Mouse (Mus musculus): Measurements from ENCODE around the gene Slc12a7. TPM values are rescaled to one million over a fixed set of nuclear protein-coding genes. Genes with fewer than 3 reads are reported as not detected.
A peak's percentile ranks its signal among the peaks of the same experiment; 100 is the strongest.
"Not testable (repeated sequence)": the region's sequence is repeated elsewhere in the genome, so short reads cannot be mapped to it uniquely, and the experiment has no call there.

Gene Slc12a7
- polyA plus RNA-seq, 1 experiment from 2014 or later, result 26.1 TPM

- no peaks in the 10 kb centered on the region for H3K27me3 ChIP-seq
- H3K9ac ChIP-seq, result no peak overlapping the region
- H3K27ac ChIP-seq, result no peak overlapping the region
- no peaks in the 10 kb centered on the region for H3K9me3 ChIP-seq (replicated peaks)
- 76% methylated on average over 9 of the region's 9 CpGs for WGBS
- no peak overlapping the region for H3K4me3 ChIP-seq (replicated peaks)
- H3K36me3 ChIP-seq, result no peaks in the 10 kb centered on the region
- ATAC-seq (replicated peaks; ENCODE audit: low FRiP score), result no peak
- no peaks in the 10 kb centered on the region for H3K4me1 ChIP-seq
- no peak overlapping the region for H3K4me2 ChIP-seq
Observed at GRCm38 (mm10) chr13:73701161-73701883, 31.6 kb upstream of the Slc12a7 start.

- Histone ChIP-seq H3K27me3 (no peaks in the 10 kb centered on the region), H3K27ac (no peak overlapping the region), H3K36me3 (no peaks in the 10 kb centered on the region), H3K4me3 (replicated peaks) (no peak overlapping the region), H3K4me2 (no peak overlapping the region), H3K9me3 (replicated peaks) (no peaks in the 10 kb centered on the region), H3K4me1 (no peaks in the 10 kb centered on the region), H3K9ac (no peak overlapping the region)
- 85% methylated on average over 4 of the region's 4 CpGs for WGBS
- no peak for ATAC-seq (replicated peaks; ENCODE audit: low FRiP score)
Observed at GRCm38 (mm10) chr13:73702776-73703175, 30.1 kb upstream of the Slc12a7 start.

DNA sequence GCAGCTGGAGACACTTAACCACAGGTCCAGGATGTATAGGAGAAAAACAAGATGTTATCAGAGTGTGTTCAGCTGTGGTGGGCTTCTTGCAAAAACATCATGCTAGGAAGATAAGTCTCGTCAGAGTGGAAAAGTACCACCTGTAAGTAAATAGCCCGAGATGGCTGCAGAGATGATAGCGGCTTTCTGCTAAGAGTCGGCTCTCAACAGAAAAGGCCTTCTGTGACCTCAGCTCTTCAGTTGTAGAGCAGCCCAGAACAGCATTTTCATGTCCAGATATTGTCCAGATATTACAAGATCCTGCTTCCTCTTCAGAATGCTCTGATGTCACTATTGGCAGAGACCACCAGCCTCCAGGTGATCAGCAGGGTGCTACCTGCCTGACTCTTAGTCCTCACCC lies 29.4 kb upstream of the Slc12a7 start:
- not testable (repeated sequence) for H3K27ac ChIP-seq; H3K4me3 ChIP-seq (replicated peaks); H3K4me2 ChIP-seq; H3K36me3 ChIP-seq; H3K4me1 ChIP-seq; H3K9me3 ChIP-seq (replicated peaks); H3K9ac ChIP-seq; ATAC-seq (replicated peaks; ENCODE audit: low FRiP score); H3K27me3 ChIP-seq
- WGBS, result 66% methylated on average over 4 of the region's 4 CpGs

GRCm38 (mm10) chr13:73704694-73705325 lies 28.1 kb upstream of the Slc12a7 start, which contains the start of gene Slc6a19:
Gene Slc6a19 (minus strand): TSS chr13:73704865.
- no peak for ATAC-seq (replicated peaks; ENCODE audit: low FRiP score)
- no peak within 1 kb of the TSS for H3K4me3 ChIP-seq (replicated peaks)
- H3K36me3 ChIP-seq, result no peaks in the 10 kb centered on the region
- 92% methylated on average over 7 of the region's 7 CpGs for WGBS
- no peaks in the 10 kb centered on the region for H3K9me3 ChIP-seq (replicated peaks)
- no peak within 1 kb of the TSS for H3K27ac ChIP-seq
- no peaks in the 10 kb centered on the region for H3K27me3 ChIP-seq
- H3K9ac ChIP-seq, result no peak within 1 kb of the TSS
- H3K4me1 ChIP-seq, result peaks cover 4% of the 10 kb centered on the region; the same call in 1 of the 2 replicates
- no peak within 1 kb of the TSS for H3K4me2 ChIP-seq

DNA sequence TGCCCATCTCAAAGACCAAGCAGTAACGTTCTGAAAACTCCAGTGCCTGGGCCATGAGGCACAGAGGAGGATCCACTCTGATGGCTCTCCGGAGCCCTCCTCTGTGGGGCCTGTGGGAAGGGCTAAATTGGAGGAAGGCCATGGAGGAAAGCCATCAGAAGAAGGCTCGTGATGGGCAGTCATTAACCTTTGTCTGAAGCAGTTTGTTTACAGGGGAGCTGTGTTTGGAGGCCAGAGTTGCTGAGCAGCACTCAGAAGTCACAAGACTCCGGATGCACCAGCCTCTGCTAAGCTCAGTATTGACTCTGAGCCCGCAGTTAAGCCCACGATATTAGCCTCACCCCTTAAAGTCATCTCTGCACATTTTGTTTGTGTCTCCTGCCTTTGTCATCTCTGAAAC lies 23.4 kb upstream of the Slc12a7 start:
- Histone ChIP-seq H3K9me3 (replicated peaks) (no peaks in the 10 kb centered on the region), H3K4me3 (replicated peaks) (no peak overlapping the region)
- ATAC-seq (replicated peaks; ENCODE audit: low FRiP score), result no peak

DNA sequence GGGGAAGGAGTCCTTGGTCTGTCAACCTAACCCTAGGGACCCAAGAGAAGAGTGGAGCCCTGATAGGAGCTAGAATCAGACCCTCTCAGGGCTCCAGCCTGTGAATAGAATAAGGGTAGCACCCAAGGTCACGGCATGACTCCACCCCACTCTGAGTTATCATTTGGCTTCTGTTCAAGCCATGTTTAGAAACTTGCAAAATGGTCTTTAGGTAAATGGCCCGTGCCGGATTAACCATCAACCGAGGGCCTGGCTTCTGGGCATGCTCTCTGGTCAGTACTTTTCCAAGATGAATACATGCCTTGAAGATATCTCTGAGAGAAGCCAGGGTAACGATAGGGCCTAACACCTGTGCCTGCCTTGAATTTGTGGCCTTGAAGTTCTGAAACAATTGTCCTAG lies 21.7 kb upstream of the Slc12a7 start:
- peaks cover 11% of the 10 kb centered on the region; the same call in 1 of the 2 replicates for H3K4me1 ChIP-seq
- H3K9me3 ChIP-seq (replicated peaks), result no peaks in the 10 kb centered on the region
- no peaks in the 10 kb centered on the region for H3K36me3 ChIP-seq
- H3K4me3 ChIP-seq (replicated peaks), result no peak overlapping the region
- H3K27me3 ChIP-seq, result no peaks in the 10 kb centered on the region
- no peak overlapping the region for H3K27ac ChIP-seq
- ATAC-seq (replicated peaks; ENCODE audit: low FRiP score), result no peak
- WGBS, result 75% methylated on average over 5 of the region's 5 CpGs
- H3K9ac ChIP-seq, result no peak overlapping the region
- H3K4me2 ChIP-seq, result no peak overlapping the region

More for the DNA sequence above, 23.4 kb upstream of the Slc12a7 start:
- H3K27me3 ChIP-seq, result no peaks in the 10 kb centered on the region
- no peak overlapping the region for H3K4me2 ChIP-seq
- H3K36me3 ChIP-seq, result no peaks in the 10 kb centered on the region
- WGBS, result 49% methylated on average over 6 of the region's 6 CpGs
- no peak overlapping the region for H3K27ac ChIP-seq
- H3K4me1 ChIP-seq, result peaks cover 11% of the 10 kb centered on the region; the same call in 1 of the 2 replicates
- no peak overlapping the region for H3K9ac ChIP-seq

DNA sequence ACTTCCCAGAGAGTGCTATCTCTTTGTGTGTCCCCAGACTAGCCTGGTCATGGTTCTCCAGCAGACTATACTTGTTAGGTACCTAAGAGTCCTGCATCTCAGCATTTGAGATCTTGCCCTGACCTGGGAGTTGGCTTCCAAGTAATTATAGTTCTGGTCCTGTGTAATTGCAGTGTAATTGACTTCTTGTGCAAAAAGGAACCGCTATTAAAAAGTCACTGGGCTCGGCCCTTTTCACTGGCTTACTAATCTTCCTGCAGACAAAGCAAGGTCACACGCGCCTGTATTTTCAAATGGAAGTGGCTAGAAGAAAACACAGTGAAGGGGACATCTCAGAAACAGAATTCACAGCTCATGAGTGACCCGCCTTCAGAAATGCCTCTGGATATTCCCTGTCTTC lies 21.1 kb upstream of the Slc12a7 start:
- 85% methylated on average over 5 of the region's 5 CpGs for WGBS
- ATAC-seq (replicated peaks; ENCODE audit: low FRiP score), result no peak
- Histone ChIP-seq H3K4me3 (replicated peaks) (no peak overlapping the region), H3K27ac (no peak overlapping the region), H3K36me3 (no peaks in the 10 kb centered on the region), H3K9me3 (replicated peaks) (no peaks in the 10 kb centered on the region), H3K4me1 (peaks cover 11% of the 10 kb centered on the region; the same call in 1 of the 2 replicates), H3K4me2 (no peak overlapping the region), H3K9ac (no peak overlapping the region), H3K27me3 (no peaks in the 10 kb centered on the region)

- Histone ChIP-seq H3K9ac (no peak overlapping the region), H3K27me3 (no peaks in the 10 kb centered on the region), H3K4me2 (no peak overlapping the region), H3K4me3 (replicated peaks) (no peak overlapping the region), H3K4me1 (peaks cover 11% of the 10 kb centered on the region; the same call in 1 of the 2 replicates), H3K27ac (no peak overlapping the region), H3K36me3 (no peaks in the 10 kb centered on the region), H3K9me3 (replicated peaks) (no peaks in the 10 kb centered on the region)
- no peak for ATAC-seq (replicated peaks; ENCODE audit: low FRiP score)
- WGBS, result 81% methylated on average over 3 of the region's 3 CpGs
Observed at GRCm38 (mm10) chr13:73712228-73712627, 20.7 kb upstream of the Slc12a7 start.

GRCm38 (mm10) chr13:73713204-73713603 lies 19.7 kb upstream of the Slc12a7 start:
- Histone ChIP-seq H3K27me3 (no peaks in the 10 kb centered on the region), H3K4me3 (replicated peaks) (no peak overlapping the region), H3K9me3 (replicated peaks) (no peaks in the 10 kb centered on the region), H3K4me1 (peaks cover 11% of the 10 kb centered on the region; the same call in 1 of the 2 replicates), H3K4me2 (no peak overlapping the region), H3K27ac (no peak overlapping the region), H3K36me3 (no peaks in the 10 kb centered on the region), H3K9ac (no peak overlapping the region)
- no peak for ATAC-seq (replicated peaks; ENCODE audit: low FRiP score)
- WGBS, result 85% methylated on average over 4 of the region's 4 CpGs

GRCm38 (mm10) chr13:73714020-73714419 lies 18.9 kb upstream of the Slc12a7 start:
- no peak for ATAC-seq (replicated peaks; ENCODE audit: low FRiP score)
- H3K9me3 ChIP-seq (replicated peaks), result no peaks in the 10 kb centered on the region
- 68% methylated on average over 2 of the region's 2 CpGs for WGBS

GRCm38 (mm10) chr13:73718225-73718624 lies 14.7 kb upstream of the Slc12a7 start:
- Histone ChIP-seq H3K4me3 (replicated peaks) (no peak overlapping the region), H3K27ac (no peak overlapping the region), H3K9me3 (replicated peaks) (no peaks in the 10 kb centered on the region), H3K9ac (no peak overlapping the region), H3K27me3 (peaks cover 7% of the 10 kb centered on the region; the same call in 1 of the 2 replicates), H3K4me1 (0 out of 2 replicates have a peak, but pooled peaks cover 2% of the 10 kb centered on the region), H3K36me3 (no peaks in the 10 kb centered on the region), H3K4me2 (no peak overlapping the region)
- 4% methylated on average over 2 of the region's 2 CpGs for whole genome bisulfite sequencing
- ATAC-seq (replicated peaks; ENCODE audit: low FRiP score), result 0 out of 2 replicates have a peak, but pooled peaks have one; percentile 25

More at GRCm38 (mm10) chr13:73714020-73714419, 18.9 kb upstream of the Slc12a7 start:
- Histone ChIP-seq H3K9ac (no peak overlapping the region), H3K27me3 (no peaks in the 10 kb centered on the region), H3K4me3 (replicated peaks) (no peak overlapping the region), H3K4me2 (no peak overlapping the region), H3K27ac (no peak overlapping the region), H3K4me1 (peaks cover 11% of the 10 kb centered on the region; the same call in 1 of the 2 replicates), H3K36me3 (no peaks in the 10 kb centered on the region)

DNA sequence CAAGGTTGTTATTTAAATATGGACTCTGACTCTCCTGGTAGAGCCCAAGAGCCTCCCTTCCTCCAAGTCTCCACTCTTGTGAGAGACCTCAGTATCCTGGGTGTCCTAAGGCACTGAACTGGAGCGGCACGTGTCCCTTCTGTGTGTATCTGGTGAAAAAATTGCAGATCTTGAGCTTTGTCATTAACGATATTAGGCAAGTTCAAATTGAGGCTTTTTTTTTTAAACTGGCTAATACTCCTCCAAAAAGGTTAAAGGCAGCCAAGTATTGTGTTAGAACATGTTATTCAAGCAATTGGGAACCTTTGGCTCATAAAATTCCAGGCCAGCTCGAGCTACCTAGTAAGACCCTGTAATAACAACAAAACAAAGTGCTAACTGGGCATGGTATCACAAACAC lies 12.7 kb upstream of the Slc12a7 start:
- Histone ChIP-seq H3K36me3 (no peaks in the 10 kb centered on the region), H3K9ac (no peak overlapping the region), H3K4me2 (no peak overlapping the region), H3K9me3 (replicated peaks) (no peaks in the 10 kb centered on the region), H3K4me3 (replicated peaks) (no peak overlapping the region), H3K27ac (no peak overlapping the region), H3K27me3 (peaks cover 7% of the 10 kb centered on the region; the same call in 1 of the 2 replicates), H3K4me1 (0 out of 2 replicates have a peak, but pooled peaks cover 2% of the 10 kb centered on the region)
- WGBS, result 80% methylated on average over 4 of the region's 4 CpGs
- no peak for ATAC-seq (replicated peaks; ENCODE audit: low FRiP score)
